Mouse (Mus musculus) R1 (cell line): ENCODE measurements around the gene Ankrd11.
A peak's percentile ranks its signal among the peaks of the same experiment; 100 is the strongest.
"Not testable (repeated sequence)": the region's sequence is repeated elsewhere in the genome, so short reads cannot be mapped to it uniquely, and the experiment has no call there.

ENCODE experiments used
- DNase-seq: peaks from one replicate; pipeline ENCODE4 v3.0.0-alpha.2; 2018; ENCODE audit warnings: low read depth, low spot score

The Ankrd11 gene

DNA sequence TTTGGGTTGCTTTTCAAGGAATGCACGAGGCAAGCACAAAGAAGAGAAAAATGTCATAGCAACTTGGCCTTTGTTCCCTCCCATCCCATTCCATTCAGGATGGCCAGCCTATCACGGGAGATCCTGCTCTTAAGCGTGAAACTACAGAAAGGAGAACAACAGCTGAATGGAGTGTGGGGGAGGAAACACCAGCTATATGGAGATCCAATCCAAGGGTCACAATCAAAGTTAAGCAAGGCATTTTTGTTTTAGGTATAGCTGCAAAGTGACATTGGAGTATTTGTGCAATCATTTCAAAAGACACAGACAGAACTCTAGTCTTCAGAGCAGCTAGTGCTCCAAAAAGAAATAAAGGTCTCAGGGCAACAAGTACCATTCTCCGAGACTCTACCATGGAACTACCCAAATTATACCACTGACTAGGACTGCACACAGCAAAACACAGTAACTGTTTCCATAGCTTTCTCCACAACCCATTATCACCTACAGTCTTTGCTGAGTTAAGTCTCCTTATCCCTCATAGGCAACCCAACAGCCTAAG, 1.9 kb downstream of the Ankrd11 start:
- peak; percentile 91 for DNase-seq

GRCm38 (mm10) chr8:123039376-123040109, 2.5 kb downstream of the Ankrd11 start:
- DNase-seq = no peak

- DNase-seq = no peak
Measured at GRCm38 (mm10) chr8:123038351-123038750, 3.7 kb downstream of the Ankrd11 start.

- DNase-seq = peak; percentile 59
Measured at GRCm38 (mm10) chr8:123037487-123037886, 4.6 kb downstream of the Ankrd11 start.

GRCm38 (mm10) chr8:123036956-123037355, 5.1 kb downstream of the Ankrd11 start:
- DNase-seq = peak; percentile 93

- DNase-seq = no peak
Measured at GRCm38 (mm10) chr8:123034171-123034570, 7.9 kb downstream of the Ankrd11 start.

GRCm38 (mm10) chr8:123033431-123033830, 8.6 kb downstream of the Ankrd11 start:
- no peak for DNase-seq

DNA sequence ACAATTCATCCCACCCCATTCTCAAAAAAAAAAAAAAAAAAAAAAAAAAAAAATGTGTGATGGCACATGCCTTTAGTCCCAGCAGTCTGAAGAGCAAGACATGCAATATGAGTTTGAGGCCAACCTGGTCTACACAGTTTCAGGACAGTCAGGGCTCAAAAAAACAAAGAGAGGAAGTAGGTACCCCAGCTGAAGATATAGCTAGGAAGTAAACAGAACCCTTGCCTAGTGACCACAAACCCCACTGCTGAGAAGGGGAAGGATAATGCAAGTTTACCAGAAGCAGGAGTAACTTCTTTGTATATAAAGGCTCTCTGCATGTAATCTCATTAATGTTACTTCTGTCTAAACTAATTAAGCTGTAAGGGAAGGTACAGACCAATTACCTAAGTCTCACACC, 9.3 kb downstream of the Ankrd11 start:
- no peak for DNase-seq

GRCm38 (mm10) chr8:123031321-123031978, 10.6 kb downstream of the Ankrd11 start:
- no peak for DNase-seq

DNA sequence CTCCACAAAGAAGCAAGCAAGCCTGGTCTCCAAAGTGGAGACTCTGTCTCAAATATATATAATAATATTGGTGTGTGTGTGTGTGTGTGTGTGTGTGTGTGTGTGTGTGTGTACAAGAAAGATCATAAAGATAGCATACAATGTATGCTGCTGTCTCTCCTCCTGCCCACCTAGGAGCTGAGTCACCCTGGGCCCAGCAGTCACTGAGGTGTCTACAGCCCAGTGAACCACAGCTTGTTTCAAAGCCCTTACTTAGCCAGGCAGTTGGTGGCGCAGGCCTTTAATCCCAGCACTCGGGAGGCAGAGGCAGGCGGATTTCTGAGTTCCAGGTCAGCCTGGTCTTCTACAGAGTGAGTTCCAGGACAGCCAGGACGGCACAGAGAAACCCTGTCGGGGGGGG, 12.0 kb downstream of the Ankrd11 start:
- DNase-seq = not testable (repeated sequence)

- DNase-seq = no peak
Measured at GRCm38 (mm10) chr8:123027786-123028185, 14.3 kb downstream of the Ankrd11 start.

DNA sequence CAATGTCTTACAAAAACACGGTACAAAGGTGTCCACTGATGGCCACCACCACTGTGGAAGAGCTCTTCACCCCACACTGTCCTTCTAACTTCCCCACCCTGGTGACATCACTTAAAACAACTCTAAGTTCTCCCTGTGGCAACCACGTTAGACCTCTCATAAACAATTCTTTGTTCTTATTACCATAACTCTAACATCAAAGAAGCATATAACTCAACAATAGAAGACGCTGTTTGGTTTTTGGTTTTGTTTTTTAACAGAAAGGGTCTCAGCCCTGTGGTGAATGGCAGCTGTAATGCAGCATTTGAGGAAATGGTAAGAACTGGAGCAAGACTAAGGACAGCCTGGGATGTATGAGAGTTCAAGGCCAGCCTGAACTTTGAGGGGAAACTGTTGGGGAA, 16.1 kb downstream of the Ankrd11 start:
- no peak for DNase-seq

DNA sequence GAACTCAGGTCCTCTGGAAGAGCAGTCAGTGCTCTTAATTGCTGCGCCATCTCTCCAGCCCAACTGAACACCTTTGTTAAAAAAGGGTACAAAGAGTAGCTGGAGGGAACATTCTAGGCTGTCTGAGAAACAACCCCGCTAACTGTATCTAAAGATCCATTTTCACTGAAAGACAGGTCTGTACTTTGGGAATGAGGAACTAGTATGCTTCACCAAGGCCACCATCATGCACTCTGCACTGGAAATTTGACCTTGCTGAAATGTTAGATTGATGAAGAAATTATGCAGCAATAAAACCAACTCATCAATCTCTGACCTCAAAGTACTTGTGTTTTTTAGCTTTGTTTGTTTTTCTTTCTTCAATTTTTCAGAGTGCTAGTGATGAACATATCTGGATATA, 17.9 kb downstream of the Ankrd11 start:
- DNase-seq = no peak

DNA sequence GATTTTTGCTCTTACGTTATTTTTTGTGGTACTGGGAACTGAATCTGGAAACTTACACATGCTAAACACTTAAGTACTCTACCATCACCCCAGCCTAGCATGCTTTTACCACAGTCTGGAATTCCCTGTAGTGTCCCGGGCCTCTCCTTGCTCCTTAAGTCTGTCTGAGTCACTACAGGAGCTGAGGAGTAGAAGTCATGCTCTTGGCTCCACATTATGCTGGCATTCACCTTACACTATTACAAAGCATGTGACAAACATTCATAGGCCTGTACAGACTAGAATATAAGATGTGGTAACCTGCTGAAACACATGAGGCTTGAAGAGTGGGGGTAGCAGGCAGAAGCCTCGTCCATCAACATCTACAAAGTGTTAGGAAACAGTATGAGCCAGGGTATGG, 19.4 kb downstream of the Ankrd11 start:
- no peak for DNase-seq

DNA sequence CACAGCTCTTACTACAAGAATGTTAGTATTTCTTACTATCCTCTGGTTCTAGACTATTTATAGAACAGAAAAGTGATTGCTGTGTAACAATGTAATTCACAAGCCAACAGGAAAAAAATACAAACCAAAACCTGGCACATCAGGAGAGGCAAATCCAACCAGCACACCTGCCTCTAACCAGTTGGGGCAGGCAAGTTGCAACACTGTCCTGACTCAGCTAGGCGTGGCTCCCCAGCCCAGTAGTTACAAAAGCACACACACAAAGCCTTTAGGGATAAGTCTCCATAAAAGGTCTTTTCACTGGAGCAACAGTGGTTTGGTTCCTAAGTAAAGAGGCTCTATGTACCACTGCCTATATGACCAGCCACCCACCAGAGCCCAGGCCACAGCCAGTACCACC, 20.8 kb downstream of the Ankrd11 start:
- peak; percentile 66 for DNase-seq

DNA sequence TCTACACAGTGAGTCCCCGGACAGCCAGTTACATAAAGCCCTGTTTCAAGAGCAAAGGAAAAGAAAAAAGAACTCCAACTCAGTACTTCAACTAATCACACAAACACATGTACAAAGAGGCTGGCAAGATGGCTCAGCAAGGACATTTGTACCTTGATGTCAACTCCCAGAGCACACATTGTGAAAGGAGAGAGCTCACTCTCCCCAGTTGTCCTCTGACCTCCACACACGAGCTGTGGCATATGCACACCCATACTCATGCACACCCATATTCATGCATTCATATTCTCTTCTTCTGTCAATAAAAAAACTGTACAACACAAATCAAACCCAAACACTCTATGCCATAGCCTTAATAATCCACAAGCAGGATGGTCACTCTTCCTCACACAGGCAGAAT, 21.2 kb downstream of the Ankrd11 start:
- DNase-seq = no peak

- no peak for DNase-seq
Measured at GRCm38 (mm10) chr8:123020084-123020483, 22.0 kb downstream of the Ankrd11 start.

DNA sequence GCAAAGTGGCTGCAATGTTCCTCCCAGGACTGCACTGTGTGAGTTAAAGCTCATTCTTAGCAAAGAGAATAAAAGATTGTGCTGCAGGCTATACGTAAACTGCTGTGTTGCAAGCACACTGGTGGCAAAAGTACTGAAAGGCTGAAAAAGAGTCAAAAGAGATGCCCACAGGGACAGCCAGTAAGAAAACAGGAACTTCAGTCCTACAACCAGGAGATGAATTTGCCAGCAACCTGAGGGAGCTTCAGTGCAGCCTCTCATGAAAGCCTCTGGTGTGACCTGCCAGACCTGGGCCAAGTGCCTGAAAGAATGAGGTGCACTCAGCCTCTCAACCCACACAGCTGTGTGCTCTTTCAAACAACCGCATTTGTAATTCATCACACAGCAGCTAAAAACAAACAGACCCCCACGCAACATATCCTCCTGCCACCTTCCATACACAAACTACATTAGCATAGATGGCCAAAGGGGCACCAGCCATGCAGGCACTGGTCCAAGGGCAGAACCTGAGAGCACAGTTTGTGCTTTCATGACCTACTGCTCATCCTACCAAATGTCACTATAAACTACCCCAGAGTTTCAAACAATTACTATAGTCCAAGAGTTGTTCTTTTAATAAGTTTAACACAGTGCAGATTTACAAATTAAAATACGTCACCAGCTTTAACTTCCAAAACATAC, 23.5 kb downstream of the Ankrd11 start:
- DNase-seq = no peak

- no peak for DNase-seq
Measured at GRCm38 (mm10) chr8:123017143-123017542, 24.9 kb downstream of the Ankrd11 start.

- no peak for DNase-seq
Measured at GRCm38 (mm10) chr8:123015074-123015473, 27.0 kb downstream of the Ankrd11 start.

- no peak for DNase-seq
Measured at GRCm38 (mm10) chr8:123014429-123014828, 27.6 kb downstream of the Ankrd11 start.

- DNase-seq = no peak
Measured at GRCm38 (mm10) chr8:123011321-123011720, 30.8 kb downstream of the Ankrd11 start.
